Mouse (Mus musculus): ENCODE measurements around the gene C1galt1. TPM values are rescaled to one million over a fixed set of nuclear protein-coding genes. Genes with fewer than 3 reads are reported as not detected.

The C1galt1 gene
- total and polyA plus RNA-seq, 3 experiments = 13.2 to 14.4 TPM; not detected in 1

DNA sequence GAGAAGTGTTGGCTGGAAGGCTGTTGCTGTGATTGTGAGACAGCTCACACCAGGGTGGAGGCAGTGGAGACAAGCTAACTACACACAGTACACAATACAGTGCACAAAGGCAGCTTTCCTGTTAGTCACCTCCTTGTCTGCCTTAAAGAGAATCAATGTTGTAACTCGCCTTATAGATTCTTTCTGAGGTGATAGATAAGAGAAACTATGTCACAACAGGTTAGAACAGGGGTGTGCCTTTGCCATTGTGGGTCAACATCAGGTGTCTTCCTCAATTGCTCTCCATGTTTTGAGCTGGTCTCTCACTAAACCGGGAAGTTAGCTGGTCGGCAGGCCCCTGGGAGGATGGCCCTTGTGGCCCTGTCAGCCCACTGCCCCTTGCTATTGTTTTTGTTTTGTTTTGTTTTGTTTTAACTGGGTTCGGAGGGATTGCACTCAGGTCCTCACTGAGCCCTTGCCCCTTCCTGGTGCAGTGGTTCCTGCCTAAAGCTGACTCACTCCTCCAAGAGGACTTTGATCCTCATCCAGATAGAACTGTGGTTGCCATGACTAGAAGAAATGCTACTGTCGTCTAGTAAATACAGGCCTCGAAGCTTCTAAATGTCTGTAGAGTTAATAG is 3.4 kb downstream of the C1galt1 start:
- Histone ChIP-seq H3K9ac (ENCODE audit: control insufficient read depth, low read depth, low read length, poor library complexity, severe bottlenecking) (no peak overlapping the region), H3K36me3 (ENCODE audit: control insufficient read depth in 1 of 2, insufficient read depth in 2 of 2, low read length in 2 of 2) (peaks cover 0 to 28% of the 10 kb centered on the region in 2 experiments; a peak in 2 of 4 replicates), H3K27ac (ENCODE audit: control insufficient read depth, low read depth, low read length) (no peak overlapping the region), H3K79me2 (ENCODE audit: control insufficient read depth, insufficient read depth, low read length, poor library complexity) (peaks cover 48% of the 10 kb centered on the region), H3K4me1 (ENCODE audit: control insufficient read depth in 1 of 2, insufficient read depth in 2 of 2, low read length in 2 of 2) (peaks cover 23% of the 10 kb centered on the region in 2 experiments), H3K9me3 (replicated peaks; ENCODE audit: insufficient read depth, low read length) (no peaks in the 10 kb centered on the region), H3K4me3 (ENCODE audit: control insufficient read depth in 1 of 2, insufficient read depth in 1 of 2, low read depth in 2 of 2, low read length in 2 of 2) (peak overlapping the region in 1 of 2 experiments; percentile 2; a peak in 1 of 4 replicates), H3K27me3 (ENCODE audit: control insufficient read depth in 1 of 2, insufficient read depth in 2 of 2, low read length in 2 of 2) (no peaks in the 10 kb centered on the region)
- TF ChIP-seq USF2 (IDR thresholded peaks at IDR 0.05; ENCODE audit: borderline replicate concordance in 1 of 2, insufficient read depth in 1 of 2, low read depth in 1 of 2, low read length in 2 of 2) (no peak), SIN3A (IDR thresholded peaks at IDR 0.05; ENCODE audit: low read length) (peak; percentile 39; the same call in 1 of the 2 replicates)
- DNase-seq (ENCODE audit: low read depth, low spot score) = peak; percentile 48

DNA sequence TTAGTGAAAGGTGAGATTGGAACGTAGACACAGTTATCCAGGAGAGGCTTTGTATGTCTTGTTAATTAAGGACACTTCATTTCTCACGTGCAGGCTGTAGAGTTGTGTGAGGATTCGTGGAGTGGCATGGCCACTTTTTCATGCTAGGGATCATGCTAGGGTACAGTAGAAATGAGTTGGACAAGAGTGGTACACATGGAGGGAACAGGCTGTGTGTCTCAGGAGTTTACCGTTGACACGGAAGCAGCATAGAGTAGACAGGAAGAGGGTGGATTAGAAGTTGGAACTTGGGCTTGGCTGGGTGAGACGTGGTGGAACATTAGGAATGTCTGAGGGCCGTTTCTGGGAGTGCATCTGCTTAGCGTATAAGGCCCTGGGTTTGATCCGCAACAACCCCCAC is 4.1 kb downstream of the C1galt1 start:
- TF ChIP-seq USF2 (IDR thresholded peaks at IDR 0.05; ENCODE audit: borderline replicate concordance in 1 of 2, insufficient read depth in 1 of 2, low read depth in 1 of 2, low read length in 2 of 2) (no peak), NELFE (IDR thresholded peaks at IDR 0.05; ENCODE audit: low read depth, low read length) (no peak), ZNF384 (IDR thresholded peaks at IDR 0.05; ENCODE audit: low read depth, low read length) (no peak), POLR2AphosphoS2 (IDR thresholded peaks at IDR 0.05; ENCODE audit: low read length) (no peak), MYC (IDR thresholded peaks at IDR 0.05; ENCODE audit: low read depth, low read length) (no peak), SIN3A (IDR thresholded peaks at IDR 0.05; ENCODE audit: low read length) (no peak), ELF1 (IDR thresholded peaks at IDR 0.05; ENCODE audit: low read depth, low read length) (no peak), BHLHE40 (IDR thresholded peaks at IDR 0.05; ENCODE audit: borderline replicate concordance, low read depth, low read length) (no peak)
- Histone ChIP-seq H3K27me3 (ENCODE audit: control insufficient read depth in 1 of 2, insufficient read depth in 2 of 2, low read length in 2 of 2) (no peaks in the 10 kb centered on the region), H3K79me2 (ENCODE audit: control insufficient read depth, insufficient read depth, low read length, poor library complexity) (peaks cover 51% of the 10 kb centered on the region), H3K4me1 (ENCODE audit: control insufficient read depth in 1 of 2, insufficient read depth in 2 of 2, low read length in 2 of 2) (peaks cover 22 to 24% of the 10 kb centered on the region in 2 experiments), H3K36me3 (ENCODE audit: control insufficient read depth in 1 of 2, insufficient read depth in 2 of 2, low read length in 2 of 2) (peaks cover 0 to 33% of the 10 kb centered on the region in 2 experiments; a peak in 2 of 4 replicates), H3K4me3 (ENCODE audit: control insufficient read depth in 1 of 2, insufficient read depth in 1 of 2, low read depth in 2 of 2, low read length in 2 of 2) (no peak overlapping the region), H3K27ac (ENCODE audit: control insufficient read depth, low read depth, low read length) (no peak overlapping the region), H3K9me3 (replicated peaks; ENCODE audit: insufficient read depth, low read length) (no peaks in the 10 kb centered on the region), H3K9ac (ENCODE audit: control insufficient read depth, low read depth, low read length, poor library complexity, severe bottlenecking) (no peak overlapping the region)
- DNase-seq (ENCODE audit: low read depth, low spot score) = no peak

DNA sequence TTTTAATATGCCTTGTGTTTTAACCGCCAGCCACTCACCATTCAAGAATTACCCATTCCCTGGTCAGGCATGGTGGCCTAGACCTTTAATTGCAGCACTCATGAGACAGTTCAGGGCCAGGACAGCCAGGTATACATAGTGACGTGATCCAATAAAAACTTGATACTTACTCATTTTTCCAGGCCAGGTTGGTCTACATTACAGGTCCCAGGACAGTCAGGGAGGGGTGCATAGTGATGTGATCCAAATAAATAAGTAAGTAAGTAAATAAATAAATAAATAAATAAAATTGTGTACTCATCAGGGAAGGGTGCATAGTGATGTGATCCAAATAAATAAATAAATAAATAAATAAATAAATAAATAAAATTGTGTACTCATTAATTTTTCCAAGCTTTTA is 6.4 kb downstream of the C1galt1 start:
- Histone ChIP-seq H3K4me1 (ENCODE audit: control insufficient read depth in 1 of 2, insufficient read depth in 2 of 2, low read length in 2 of 2) (peaks cover 32 to 40% of the 10 kb centered on the region in 2 experiments), H3K27ac (ENCODE audit: control insufficient read depth, low read depth, low read length) (no peak overlapping the region), H3K9ac (ENCODE audit: control insufficient read depth, low read depth, low read length, poor library complexity, severe bottlenecking) (no peak overlapping the region), H3K79me2 (ENCODE audit: control insufficient read depth, insufficient read depth, low read length, poor library complexity) (peaks cover 53% of the 10 kb centered on the region), H3K9me3 (replicated peaks; ENCODE audit: insufficient read depth, low read length) (no peaks in the 10 kb centered on the region), H3K36me3 (ENCODE audit: control insufficient read depth in 1 of 2, insufficient read depth in 2 of 2, low read length in 2 of 2) (peaks cover 0 to 51% of the 10 kb centered on the region in 2 experiments; a peak in 2 of 4 replicates), H3K4me3 (ENCODE audit: control insufficient read depth in 1 of 2, insufficient read depth in 1 of 2, low read depth in 2 of 2, low read length in 2 of 2) (no peak overlapping the region), H3K27me3 (ENCODE audit: control insufficient read depth in 1 of 2, insufficient read depth in 2 of 2, low read length in 2 of 2) (no peaks in the 10 kb centered on the region)
- TF ChIP-seq POLR2A (IDR thresholded peaks at IDR 0.05; ENCODE audit: control insufficient read depth in 1 of 2, insufficient read depth in 1 of 2, low read depth in 1 of 2, low read length in 2 of 2, poor library complexity in 1 of 2) = no peak
- no peak for DNase-seq (ENCODE audit: low read depth, low spot score)
